Mouse (Mus musculus) G1E (cell line): ENCODE measurements around the gene Gm28308.

Source experiments
- CTCF ChIP-seq: IDR thresholded peaks from 2 replicates; pipeline ENCODE4 v1.5.1; 2012; ENCODE audit warnings: low read depth, low read length, inconsistent platforms, mixed read lengths
- GATA1 ChIP-seq: IDR thresholded peaks from 2 replicates; pipeline ENCODE4 v1.6.1; 2012; ENCODE audit warnings: borderline replicate concordance, low read length, inconsistent platforms, mixed read lengths
- POLR2AphosphoS5 ChIP-seq: IDR thresholded peaks from 2 replicates; pipeline ENCODE4 v1.6.1; 2012; ENCODE audit warnings: low read depth, low read length, inconsistent platforms; ENCODE audit not compliant: insufficient replicate concordance

- TF ChIP-seq POLR2AphosphoS5 (no peak), CTCF (no peak), GATA1 (no peak)
These were observed 23.2 kb downstream of the Gm28308 start for GRCm38 (mm10) chr6:52189909-52190308.
